Mouse (Mus musculus) adrenal gland, adult (tissue): Measurements from ENCODE around the gene Ankrd61.

Experiments used
- DNase-seq, 2 experiments: peaks; one replicate each; pipeline ENCODE4 v3.0.0; 2022 to 2023; ENCODE audit warnings: low spot score in 1 of 2; ENCODE audit not compliant: inconsistent age in 2 of 2

The Ankrd61 gene

DNA sequence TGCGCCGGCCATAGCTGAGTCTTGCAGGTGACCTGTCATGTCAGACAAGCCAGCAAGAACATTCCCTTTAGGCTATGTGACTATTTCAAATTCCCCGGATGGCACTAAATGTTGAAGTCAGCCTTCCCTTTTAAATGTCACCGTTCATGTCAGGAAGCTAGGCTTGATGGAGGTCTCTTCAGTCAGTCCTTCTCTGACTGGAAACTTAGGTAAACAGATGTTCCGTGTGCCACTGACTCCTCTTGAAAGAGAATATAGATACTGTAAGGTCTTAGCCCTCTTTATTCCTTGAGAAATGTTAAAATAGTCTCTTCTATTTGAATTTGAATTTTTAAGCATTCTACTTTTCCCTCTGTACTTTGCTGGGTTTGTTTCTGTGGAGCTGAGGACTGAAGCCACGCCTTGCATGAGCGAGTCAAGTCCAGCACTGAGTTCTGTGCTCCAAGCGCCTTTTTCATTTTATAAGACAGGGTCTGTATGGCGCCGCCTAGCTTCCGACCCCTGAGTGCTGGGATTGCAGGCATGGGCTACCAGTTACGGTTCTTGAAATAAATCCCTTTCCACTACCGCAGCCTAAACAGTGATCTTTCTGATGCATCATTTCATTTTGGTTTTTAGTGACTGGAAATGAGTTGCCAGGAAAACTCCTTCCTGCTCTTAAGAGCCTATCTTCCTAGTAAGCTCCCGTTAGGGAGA lies at the start of gene Ankrd61:
Gene Ankrd61, minus strand, starts transcription at position 51 of the 696 bp plus-strand sequence.
- DNase-seq: no peak

DNA sequence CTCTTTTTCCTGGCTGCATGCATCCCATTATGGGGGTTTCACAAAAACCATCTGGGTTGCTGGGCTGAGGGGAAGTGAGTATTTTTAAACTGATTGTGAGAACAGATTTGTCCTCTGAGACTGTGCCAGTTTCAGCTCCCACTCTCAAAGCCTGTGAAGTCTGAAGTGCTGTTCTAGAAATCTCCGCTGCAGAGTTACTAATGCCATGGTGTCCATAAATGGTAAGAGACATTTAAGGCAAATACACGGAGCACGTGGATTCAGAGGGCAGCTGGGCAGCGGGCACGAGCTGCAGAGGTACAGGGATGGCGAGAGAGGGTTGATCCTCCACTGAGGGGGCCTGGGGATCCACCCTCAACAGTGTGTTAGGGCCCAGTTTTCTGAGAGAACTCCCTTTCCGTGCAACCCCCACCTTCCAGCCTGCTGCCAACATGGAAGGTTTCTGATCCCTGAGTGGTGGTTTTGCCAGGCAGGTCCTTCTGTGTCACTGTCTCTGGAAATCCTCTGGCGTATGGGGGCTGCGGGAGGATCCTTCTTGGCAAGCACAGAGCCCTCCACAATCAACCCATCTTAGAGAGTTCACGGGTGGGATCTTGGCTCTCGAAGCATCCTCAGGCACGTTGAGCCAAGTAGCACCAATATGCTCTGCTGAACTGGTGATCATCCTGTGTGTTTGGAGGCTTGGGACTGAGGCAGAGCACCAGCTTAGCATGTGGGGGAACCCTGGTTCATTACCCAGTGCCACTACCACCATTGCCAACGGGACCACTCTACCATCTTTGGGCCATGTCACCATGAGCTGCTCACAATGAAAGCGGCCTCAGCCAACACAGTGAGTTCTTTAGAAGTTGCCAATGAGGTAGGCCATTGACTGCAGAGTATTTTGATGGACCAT lies 46.0 kb upstream of the Ankrd61 start:
- DNase-seq: no peak

DNA sequence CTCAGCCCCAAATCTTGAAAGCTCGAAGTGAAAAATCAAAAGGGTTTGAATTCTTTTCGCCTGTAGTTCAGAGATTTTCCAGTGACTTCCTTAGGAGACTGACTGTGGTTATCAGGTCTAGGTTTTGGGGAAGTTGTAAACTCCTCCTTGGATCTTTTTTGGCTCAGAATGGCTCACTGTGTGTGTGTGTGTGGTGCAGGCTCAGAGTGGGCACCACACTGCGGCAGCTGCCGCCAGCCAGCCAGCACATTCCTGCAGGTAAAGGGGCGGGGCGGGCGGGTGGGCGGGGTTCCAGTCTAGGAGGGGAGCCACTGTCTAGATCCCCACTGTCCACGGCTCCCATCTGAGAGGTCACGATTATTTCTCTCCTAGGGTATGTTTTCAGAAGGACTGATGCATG lies 44.1 kb upstream of the Ankrd61 start:
- no peak for DNase-seq

DNA sequence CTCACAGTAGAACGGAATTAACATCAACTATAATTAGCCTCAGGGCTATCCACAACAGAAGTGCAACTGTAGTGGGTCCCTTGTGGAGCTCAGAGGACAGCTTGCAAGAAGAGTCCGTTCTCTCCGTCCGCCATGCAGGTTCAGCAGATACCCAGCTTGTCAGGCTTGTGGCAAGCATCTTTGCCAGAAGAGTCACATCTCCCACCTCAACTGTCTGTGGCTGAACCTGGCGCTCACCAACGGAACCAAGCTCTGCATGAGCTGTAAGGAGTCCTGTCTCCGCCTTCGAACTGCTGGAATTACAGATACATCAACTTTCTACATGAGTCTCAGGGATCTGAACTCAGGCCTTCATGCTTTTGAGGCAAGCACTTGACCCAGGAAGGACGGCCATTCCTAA lies 38.7 kb upstream of the Ankrd61 start:
- no peak for DNase-seq

DNA sequence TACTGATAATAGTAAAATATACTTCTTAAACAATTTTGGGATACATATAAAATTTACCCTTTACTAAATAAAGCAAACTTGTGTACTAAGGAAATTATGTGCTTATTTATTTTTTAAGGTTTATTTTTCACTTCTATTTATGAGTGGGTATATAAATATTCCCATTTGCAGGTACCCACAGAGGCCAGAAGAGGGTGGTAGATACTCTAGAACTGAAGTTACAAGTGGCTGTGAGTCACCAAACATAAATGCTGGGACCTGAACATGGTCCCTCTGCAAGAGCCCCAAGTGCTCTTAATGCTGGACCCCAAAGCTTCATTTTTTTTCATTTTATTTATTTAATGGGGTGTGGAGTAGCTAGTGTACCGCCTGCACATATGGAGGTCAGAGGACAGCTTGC lies 36.4 kb upstream of the Ankrd61 start:
- no peak for DNase-seq

DNA sequence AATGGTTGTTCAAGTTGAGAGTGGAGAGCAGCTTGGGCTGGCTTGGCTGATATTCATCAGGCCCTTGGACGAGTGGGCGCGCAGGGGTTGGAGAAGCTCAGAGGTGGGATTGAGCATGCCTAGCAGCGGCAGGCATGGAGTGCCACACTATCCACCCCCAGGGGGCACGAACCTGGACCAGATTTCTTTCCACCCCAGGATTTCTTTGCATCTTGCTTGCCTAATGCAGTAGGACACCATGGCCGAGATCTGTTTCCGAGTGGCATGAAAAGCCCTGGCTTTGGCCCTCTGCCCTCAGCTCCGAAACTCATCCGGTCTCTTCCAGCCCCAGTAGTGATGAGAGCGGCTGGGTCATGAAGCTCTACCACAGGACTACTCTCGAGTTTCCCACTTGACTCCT lies 35.9 kb upstream of the Ankrd61 start:
- DNase-seq: no peak

DNA sequence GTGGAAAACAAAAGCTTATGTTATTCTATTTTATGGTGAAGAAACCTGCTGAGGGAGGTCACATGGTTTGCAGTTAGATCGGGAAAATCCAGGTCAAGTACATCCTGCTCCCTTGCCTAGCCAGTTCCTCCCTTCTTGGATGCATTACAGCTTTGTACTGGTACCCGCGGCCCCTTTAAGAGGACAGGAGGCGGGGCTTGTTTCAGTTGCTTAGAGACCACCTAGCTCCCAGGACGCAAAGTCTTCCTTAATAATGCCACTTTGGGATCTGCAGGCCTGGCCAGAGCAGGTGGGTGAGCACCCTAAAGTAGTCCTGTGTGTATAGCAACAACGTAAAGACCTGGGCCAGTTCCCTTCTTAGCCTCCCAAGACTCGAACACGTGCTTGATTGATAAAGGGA lies 35.3 kb upstream of the Ankrd61 start, which contains the start of gene Rsph10b:
Gene Rsph10b, plus strand, starts transcription at position 205 of the 400 bp plus-strand sequence.
- DNase-seq: peak; percentile 39 to 70

DNA sequence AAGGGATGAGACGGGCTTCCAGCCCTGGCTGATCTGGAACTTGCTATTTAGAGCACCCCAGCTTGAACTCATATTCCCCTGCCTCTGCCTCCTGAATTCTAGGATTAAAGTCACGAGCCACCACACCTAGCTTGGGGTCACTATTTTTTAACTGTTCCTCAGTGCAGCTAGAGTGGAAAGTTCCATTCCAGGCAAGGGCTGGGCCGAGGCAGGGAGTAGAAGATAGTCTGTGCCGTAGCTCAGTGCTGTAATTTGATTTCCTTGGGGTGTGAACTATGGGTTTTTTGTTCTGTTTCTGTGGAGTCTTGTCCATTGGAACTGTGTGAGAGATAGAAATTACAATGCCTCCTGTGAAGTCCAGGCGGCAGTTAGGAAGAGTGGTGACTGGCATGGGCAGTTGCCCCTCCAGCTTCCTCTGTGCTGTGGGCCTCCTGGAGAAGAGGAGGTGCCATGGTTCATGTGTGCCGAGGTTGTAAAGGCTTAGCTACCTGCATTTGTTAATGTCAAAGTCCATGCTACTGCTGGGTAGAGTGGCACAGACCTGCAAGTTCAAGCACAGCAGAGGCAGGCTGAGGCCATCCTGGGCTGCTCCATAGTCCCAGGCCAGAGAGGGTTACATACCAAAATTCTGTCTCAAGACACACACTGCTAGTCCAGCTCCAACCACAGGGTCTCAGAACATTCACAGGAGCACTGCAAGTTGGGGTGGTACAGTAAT lies 34.5 kb upstream of the Ankrd61 start:
- no peak for DNase-seq

DNA sequence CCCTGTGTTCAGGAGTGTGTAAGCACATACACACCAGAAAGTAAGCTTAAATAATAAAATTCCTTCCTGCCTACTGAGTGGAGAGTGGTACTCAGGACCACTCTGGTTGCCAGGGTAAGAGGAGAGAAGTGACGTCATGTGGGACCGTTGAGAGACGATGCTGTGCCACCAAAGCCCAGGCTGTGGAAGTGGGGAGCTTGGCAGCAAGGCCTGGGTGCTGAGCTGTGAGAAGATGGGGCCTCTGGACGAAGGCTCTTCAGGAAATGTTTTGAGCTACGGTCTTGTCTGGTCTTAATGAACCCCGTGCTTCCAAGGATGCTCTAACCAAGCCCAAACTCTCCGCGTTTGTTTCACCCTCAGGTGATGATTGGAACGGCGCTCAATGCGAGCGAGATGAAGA lies 33.2 kb upstream of the Ankrd61 start:
- DNase-seq: no peak

DNA sequence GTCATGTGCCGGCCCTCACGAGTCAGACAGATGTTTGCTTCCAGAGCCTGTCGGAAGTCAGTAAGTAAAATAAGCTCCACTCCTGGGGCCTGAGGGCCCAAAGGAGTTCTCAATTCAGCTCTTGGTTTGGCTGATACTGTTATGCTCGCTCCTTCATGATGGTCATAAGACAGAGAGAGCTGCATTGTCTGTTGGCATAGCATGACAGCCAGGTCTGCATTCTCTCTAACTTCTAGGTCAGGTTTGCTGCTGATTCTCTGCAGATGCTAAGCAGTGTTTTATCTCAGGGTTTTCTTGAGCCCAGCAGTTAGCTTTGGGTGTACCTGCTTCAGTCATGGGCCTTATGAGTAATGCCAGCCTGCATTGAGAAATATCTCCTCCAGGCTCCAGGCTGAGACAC lies 31.8 kb upstream of the Ankrd61 start:
- DNase-seq: no peak

DNA sequence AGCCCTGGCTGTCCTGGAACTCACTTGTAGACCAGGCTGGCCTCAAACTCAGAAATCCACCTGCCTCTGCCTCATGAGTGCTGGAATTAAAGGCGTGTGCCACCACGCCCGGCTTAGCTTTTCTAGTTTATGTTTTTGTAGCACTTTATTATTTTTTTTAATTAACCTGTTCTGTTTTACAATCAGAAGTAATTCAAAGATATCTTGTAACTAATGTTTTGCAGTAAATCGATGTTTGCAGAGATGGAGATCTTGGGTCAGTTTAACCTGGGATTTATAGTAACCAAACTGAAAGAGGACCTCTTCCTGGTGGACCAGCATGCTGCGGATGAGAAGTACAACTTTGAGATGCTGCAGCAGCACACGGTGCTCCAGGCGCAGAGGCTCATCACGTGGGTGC lies 30.4 kb upstream of the Ankrd61 start, which contains the start of gene Gm42421:
Gene Gm42421, plus strand, starts transcription at position 301 of the 400 bp plus-strand sequence.
- DNase-seq: no peak

DNA sequence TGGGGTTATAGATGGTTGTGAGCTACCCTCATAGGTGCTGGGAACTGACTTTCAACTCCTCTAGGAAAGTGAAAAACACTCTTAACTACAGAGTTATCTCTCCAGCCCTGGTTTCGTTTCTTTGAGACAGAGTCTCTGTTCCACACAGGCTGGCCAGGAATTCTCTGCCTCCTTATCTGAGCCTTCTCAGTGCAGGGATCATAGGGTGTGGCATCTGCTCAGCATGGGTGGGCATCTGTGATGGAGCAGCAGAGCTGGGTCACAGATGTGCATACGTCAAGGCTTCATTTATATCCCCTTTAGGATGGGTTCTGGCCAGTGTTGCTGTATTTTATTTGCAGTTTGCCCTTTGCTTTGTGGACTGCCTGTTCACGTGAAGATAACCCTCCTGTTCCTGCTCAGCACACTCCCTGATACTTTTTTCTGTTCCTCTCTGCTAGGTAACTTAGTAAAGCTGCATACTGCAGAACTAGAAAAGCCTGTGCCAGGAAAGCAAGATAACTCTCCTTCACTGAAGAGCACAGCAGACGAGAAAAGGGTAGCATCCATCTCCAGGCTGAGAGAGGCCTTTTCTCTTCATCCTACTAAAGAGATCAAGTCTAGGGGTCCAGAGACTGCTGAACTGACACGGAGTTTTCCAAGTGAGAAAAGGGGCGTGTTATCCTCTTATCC lies 27.4 kb upstream of the Ankrd61 start:
- no peak for DNase-seq

DNA sequence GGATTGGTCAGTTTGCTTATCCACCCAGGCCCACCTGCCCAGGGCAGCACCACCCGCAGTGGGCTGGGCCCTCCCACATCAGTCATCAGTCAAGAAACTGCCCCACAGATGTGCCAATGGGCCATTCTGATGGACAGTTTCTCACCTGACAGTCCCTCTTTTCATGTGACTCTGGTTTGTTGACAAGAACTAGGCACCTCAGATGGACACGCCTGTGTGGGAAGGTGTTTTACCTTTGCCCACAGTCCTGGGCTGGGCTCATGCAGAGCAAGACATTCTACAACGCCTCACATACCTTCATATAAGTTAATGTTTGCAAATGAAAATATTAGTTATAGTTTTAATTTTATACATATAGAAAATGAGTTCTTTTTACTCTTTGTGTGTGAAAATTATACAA lies 20.6 kb upstream of the Ankrd61 start:
- no peak for DNase-seq

DNA sequence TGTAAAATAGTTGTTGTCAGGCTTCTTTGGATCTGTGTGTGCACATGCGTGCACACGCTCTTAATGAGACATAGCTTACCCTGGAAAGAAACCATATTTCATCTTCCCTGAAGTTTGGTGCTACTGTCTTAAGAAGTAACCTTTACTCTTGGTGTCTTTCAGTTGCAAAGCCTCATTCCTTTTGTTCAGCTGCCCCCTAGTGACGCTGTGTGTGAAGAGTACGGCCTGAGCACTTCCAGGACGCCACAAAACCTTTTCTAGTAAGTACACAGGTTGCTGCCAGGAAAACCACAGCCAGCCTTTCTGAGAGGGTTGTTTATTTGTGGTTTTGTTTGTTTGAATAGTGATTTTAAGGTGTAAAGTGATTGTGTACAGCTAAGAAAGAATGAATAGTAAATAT lies 19.9 kb upstream of the Ankrd61 start:
- DNase-seq: peak; percentile 55 to 86

DNA sequence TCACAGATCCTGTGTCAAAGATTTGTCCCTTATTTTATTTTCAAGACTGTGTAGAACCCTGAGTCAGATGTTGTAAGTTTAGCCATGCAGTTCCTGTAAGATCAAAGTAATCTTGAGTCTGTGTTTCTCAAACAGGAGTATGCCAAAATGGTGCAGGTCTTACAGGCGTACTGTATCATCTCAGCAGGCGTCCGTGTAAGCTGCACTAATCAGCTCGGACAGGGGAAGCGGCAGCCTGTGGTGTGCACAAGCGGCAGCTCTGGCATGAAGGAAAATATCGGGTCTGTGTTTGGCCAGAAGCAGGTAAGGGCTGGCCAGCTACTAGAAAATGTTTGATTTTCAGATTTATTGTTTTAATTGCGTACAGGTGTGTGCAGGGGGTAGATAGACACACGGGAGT lies 18.7 kb upstream of the Ankrd61 start:
- no peak for DNase-seq

DNA sequence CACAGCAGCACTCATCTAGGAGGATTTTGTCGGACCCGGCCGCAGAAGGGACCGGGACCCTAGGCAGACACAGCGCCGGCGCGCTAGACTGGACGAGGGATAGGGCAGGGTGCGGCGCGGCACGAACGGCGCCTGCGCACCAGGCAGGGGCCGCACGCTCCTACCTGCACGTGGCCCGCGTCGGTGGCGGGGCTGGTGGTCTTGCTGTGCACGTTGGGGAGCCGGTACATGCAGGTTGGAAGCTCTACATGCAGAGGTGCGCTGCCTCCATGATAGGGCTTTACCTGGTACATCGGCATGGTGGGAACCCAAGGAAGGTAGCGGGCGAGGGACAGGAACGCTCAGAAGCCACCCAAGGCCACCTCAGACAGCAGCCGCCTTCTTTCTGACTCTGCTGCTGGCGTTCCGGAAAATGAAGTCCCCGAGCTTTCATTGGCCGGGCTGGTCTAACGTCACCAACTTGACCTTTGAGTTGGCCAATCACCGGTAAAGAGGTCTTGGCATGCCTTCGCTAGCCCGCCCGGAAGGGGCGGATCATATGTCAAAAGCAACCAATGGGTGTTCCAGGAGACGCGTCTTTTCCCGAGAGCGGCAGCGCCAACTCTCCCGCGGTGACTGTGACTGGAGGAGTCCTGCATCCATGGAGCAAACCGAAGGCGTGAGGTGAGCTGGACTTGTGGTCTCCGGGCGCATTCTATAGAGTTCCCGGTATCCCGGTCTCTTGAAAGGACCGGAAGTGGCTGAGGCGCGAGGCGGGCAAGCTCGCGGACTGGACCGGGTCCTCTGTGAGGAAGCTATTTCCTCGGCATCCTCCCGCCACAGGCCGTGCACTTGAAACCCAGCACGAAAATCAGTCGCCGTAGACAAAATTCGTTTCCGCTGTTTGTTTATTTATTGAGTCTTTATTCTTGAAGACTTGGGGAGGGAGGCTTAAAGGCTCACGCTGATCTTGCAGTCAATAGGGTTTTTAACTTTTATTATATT lies 12.2 kb upstream of the Ankrd61 start, which contains the start of the genes Aimp2 and Pms2:
Gene Aimp2, minus strand, starts transcription at position 431 of the 984 bp plus-strand sequence.
Gene Pms2, plus strand, starts transcription at position 548 of the 984 bp plus-strand sequence.
- DNase-seq: peak; percentile 97 to 99

DNA sequence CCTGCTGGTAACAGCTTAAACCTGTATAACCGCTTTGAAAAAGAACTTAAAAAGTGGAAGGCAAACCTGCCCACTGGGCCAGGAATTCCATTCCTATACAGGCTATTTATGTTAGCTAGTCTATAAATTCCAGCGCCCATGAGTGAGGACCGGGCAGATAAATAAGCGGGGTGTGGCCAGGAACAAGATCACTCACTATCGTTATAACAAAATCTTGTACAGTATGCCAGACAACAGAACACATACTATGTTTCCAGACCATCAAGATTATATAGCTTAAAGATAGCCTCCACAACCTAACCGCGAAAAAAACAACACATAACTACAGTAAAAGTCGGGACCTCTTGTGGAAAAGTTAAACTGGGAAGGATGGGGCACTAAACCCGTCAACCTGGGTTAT lies 11.4 kb upstream of the Ankrd61 start:
- peak in 1 of 2 experiments; percentile 41 for DNase-seq

DNA sequence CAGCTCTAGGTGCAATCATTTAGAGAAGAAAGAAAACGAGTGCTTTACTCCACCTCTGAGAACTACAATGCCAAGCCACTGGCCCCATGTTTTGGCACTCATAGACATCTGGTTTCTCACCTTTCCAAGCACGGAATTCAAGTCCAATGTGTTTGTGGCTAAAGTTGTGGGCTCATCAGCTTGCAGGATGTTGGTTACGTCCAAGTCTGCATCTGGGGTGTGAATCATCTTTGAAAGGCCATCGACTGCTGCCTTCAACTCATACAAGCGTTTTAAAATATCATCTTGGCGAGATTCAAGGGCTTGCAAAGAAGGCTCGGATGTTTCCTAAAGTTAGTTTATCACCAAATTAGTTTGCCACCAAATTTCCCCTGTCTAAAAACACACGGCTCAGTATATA lies 8.9 kb upstream of the Ankrd61 start:
- peak in 1 of 2 experiments; percentile 36 for DNase-seq

DNA sequence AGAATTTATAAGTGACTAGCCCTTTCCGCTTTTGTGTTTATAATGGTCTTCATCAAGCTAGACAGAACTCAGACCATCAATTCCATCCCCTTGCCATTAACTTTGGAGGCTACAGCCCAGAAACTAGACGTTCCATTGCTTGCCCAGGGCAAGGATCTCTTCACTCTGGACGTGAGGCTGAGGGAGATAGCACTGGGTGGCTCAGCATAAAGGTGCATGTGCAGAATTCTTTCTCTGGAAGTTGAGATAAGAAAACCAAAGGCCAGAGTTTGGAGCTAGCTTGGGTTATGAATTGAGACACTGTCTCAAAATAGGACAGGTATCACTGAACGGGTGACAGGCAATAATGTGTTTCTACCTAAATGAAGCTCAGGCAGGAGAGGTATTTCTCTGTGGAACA lies 6.3 kb upstream of the Ankrd61 start:
- no peak for DNase-seq

DNA sequence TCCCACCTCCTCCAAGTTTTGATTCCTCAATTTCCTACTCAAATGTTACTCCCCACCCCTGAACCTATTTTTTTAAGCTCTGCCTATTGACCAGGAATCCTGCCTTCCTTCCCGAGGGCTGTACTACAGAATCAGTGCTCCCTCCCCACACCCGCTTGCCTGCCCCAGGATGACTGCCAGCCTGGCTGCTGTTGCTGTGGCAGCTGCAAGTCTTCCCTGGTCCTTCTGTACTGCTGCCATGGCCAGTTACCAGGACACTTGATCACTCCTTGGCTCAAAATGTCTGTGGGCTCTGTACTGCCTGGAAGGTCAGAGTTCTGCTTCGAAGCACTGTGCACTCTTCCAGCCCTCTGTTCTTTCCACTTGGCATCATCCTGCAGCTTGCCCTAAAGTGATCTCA lies 4.6 kb upstream of the Ankrd61 start:
- DNase-seq: no peak
